Mouse (Mus musculus) Patski (cell line): Measurements from ENCODE around the gene Sfr1. TPM values are rescaled to one million over a fixed set of nuclear protein-coding genes. Genes with fewer than 3 reads are reported as not detected.

Source experiments
- ATAC-seq: fragments of 100-300 bp; one replicate; pipeline ENCODE4 v1.8.0; 2021
- CTCF ChIA-PET: fragments of 350-600 bp; sonication (Branson Sonifier 250); formaldehyde crosslinking; loops from one replicate; lab custom pipeline; 2022; ENCODE audit warnings: inconsistent platforms; lab: Charles Lee
- POLR2A ChIA-PET: fragments of 350-600 bp; sonication (Branson Sonifier 250); formaldehyde crosslinking; loops from one replicate; lab custom pipeline; 2022; ENCODE audit warnings: antibody characterized with exemption, inconsistent platforms; lab: Charles Lee
- DNase-seq: peaks from one replicate; pipeline ENCODE4 v3.0.0-alpha.2; 2011; ENCODE audit warnings: low read depth, low spot score
- H3K27me3 ChIP-seq: fragments of 371-371 bp; one replicate; pipeline ENCODE4 v1.5.1; 2021
- CTCF ChIP-seq: fragments of 100-300 bp; IDR thresholded peaks from one replicate; pipeline ENCODE4 v1.5.1; 2021
- in situ Hi-C: fragments of 300-500 bp; cut with MboI; formaldehyde crosslinking; loops from 3 replicates; pipeline ENCODE4 v1.11.1; 2018; ENCODE audit warnings: low pct_unique_long_range_greater_than_20kb, mixed read lengths
- polyA plus RNA-seq: library from polyadenylated mRNA; unstranded; gene quantifications from one replicate; pipeline ENCODE4 v1.2.3, GENCODE M21; 2021

The Sfr1 gene
- polyA plus RNA-seq, 1 experiment from 2014 or later: 130 TPM

DNA sequence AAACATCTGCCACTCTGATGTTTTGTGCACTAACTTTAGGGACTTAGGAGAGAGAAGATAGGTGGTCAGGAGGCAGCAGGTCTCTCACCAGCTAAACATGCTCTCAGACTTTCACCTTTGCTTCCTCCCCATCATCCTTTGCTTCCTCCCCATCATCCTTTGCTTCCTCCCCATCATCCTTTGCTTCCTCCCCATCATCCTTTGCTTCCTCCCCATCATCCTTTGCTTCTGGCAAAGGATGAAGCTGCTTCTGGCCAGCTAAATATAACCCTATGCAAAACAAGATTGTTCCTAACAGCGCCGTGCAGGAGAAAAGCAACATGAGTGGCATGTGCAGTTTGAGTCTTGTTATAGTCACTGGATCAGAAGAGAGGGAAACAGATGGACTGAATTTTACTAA lies 15.6 kb downstream of the Sfr1 start:
- in situ Hi-C loops: no loop called here
- H3K27me3 ChIP-seq: no peaks in the 10 kb centered on the region
- no peak for ATAC-seq
- no peak for DNase-seq
- POLR2A ChIA-PET: no interaction called here
- CTCF ChIA-PET: no interaction called here
- TF ChIP-seq CTCF: no peak

DNA sequence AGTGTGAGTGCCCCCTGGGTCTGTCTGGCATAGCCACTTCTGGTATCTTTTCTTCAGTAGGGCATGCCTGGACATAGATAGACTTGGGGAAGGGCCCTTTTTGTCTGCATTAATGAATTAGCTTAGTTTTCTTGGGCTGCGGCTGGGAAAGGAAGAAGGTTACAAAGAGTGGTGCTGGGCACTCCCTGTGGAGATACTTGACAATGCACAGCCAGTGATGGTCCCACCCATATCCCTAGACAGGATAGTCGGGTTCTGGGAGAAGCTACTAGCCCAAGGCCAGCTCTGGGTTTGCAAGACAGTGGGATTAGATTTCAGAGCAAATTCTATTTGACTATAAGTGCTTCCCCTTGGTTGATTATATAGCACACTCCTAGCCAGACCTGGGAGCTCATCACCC lies 17.5 kb downstream of the Sfr1 start:
- ATAC-seq: no peak
- no peaks in the 10 kb centered on the region for H3K27me3 ChIP-seq
- CTCF ChIA-PET: no interaction called here
- no peak for TF ChIP-seq CTCF
- in situ Hi-C loops: no loop called here
- POLR2A ChIA-PET: no interaction called here
- DNase-seq: no peak

DNA sequence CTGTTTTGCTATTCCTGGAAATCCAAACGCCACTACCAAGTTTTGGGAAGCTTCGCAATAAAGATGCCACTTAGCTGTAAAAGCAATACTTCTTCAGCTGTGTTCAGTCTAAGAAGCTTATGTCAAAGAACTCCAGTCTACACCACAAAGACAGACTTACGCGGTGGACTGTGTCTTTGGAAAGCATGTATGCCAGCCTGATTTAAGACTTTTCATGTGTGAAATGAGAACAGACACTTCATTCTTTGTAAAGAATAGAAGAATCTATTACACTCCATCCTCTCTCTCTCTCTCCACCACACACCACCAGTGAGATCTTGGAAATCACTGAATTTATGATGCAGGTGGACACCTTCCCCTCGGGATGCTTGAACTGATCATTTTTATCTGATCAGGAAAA lies 18.9 kb downstream of the Sfr1 start:
- no peak for DNase-seq
- in situ Hi-C loops: no loop called here
- ChIA-PET CTCF (no interaction called here), POLR2A (no interaction called here)
- no peaks in the 10 kb centered on the region for H3K27me3 ChIP-seq
- no peak for TF ChIP-seq CTCF
- ATAC-seq: no peak

DNA sequence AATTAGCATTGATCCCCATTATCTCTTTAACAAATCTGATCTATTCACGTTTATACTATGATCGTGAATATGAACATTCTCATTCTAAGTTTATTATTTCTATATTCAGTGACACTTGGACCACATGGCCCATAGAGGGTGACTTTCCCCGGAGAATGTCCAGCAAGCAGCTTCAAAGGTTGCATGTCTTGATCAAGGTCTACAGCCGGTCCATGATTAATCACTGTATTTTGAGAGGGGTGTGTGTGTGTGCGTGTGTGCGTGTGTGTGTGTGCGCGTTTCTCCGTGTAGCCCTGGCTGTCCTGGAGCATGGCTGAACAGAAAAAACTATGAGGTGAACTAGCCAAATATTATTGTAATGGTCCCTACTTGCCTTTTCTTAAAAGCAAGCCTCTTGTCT lies 21.0 kb downstream of the Sfr1 start:
- H3K27me3 ChIP-seq: peaks cover 3% of the 10 kb centered on the region
- ChIA-PET CTCF (interaction anchor here (0.9 kb wide), 1 partner anchor 9 kb away, joined by 4 read pairs; no protein-coding TSS in a partner anchor), POLR2A (interaction anchor here (0.6 kb wide), 1 partner anchor 148 kb away, joined by 3 read pairs; no protein-coding TSS in a partner anchor)
- no peak for TF ChIP-seq CTCF
- ATAC-seq (no peak), DNase-seq (no peak)
- in situ Hi-C loops: no loop called here

DNA sequence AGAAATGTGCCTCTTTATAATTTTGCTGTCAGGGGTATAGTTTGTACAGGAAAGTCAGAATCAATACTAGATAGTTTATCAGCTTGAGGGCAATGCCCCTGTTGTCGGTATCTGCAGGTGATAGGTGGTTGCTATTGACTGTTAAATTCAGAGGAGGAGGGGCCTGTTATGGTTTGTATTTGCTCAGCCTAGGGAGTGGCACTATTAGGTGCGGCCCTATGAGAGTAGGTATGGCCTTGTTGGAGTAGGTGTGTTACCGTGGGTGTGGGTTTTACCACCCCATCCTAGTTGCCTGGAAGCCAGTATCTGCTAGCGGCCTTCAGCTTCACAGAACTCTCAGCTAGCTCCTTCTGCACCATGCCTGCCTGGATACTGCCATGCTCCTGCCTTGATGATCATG lies 22.4 kb downstream of the Sfr1 start:
- no peak for ATAC-seq
- DNase-seq: no peak
- peaks cover 6% of the 10 kb centered on the region for H3K27me3 ChIP-seq
- ChIA-PET POLR2A (interaction anchor here (0.6 to 1.0 kb wide), 2 partner anchors 10 to 137 kb away, joined by 3 read pairs; no protein-coding TSS in a partner anchor), CTCF (no interaction called here)
- no peak for TF ChIP-seq CTCF
- in situ Hi-C loops: no loop called here

DNA sequence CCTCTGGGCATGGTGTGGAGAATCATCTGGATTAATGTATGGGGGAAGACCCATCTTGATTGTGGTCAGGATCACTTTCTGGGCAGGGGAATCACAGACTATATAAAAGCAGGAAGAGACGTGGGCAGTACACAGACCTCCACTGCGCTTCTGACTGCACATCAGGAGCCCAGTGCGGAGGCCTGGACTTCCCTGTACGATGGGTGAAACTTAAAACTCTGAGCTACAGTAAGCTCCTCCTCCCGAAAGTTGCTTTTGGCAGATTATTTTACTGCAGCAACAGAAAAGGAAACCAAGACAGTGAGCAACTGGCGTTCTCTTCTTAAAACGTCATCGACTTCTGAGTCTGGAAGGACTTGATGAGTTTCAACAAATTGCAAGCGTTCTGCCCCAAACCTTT lies 23.4 kb downstream of the Sfr1 start:
- DNase-seq (no peak), ATAC-seq (no peak)
- POLR2A ChIA-PET: no interaction called here
- CTCF ChIA-PET: no interaction called here
- in situ Hi-C loops: no loop called here
- no peak for TF ChIP-seq CTCF
- peaks cover 6% of the 10 kb centered on the region for H3K27me3 ChIP-seq

DNA sequence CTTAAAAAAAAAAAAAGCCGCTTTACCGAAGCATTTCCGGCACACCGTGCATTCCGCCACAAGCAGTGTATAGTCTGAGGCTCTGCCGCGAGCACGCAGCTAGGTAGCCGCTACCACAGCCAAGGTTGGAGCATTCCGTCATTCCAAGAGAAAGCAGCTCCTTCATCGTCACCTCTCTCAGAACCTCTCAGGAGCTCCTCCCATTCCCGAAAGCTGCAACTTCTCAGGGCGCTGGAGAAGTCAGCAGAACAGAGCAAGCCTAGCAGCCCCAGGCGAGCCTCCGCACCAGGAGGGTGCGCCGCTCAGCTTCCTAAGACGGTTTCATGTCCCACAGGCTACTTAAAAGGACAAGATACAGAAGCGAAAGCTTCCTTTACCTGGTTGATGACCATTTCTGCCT lies 24.1 kb downstream of the Sfr1 start:
- peaks cover 8% of the 10 kb centered on the region for H3K27me3 ChIP-seq
- CTCF ChIA-PET: no interaction called here
- ATAC-seq (no peak), DNase-seq (no peak)
- POLR2A ChIA-PET: no interaction called here
- no peak for TF ChIP-seq CTCF
- in situ Hi-C loops: no loop called here

DNA sequence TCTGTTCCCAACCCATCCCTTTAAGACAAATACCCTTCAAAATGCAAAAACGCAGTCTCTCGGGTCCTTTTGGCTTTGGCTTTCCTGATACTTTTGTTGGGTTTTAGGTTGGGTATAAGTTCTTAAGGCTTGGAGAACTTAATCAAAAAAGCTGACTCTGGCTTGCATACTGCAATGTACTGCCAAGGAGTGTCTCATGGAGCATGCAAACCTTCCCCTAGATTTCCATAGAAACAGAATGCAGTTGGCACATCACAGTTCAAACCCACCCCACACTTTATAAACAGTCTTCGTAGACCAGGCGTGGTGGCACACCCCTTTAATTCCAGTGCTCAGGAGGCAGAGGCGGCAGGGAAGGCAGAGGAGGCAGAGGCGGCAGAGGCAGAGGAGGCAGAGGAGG lies 46.4 kb downstream of the Sfr1 start:
- in situ Hi-C loops: no loop called here
- H3K27me3 ChIP-seq: peaks cover 49% of the 10 kb centered on the region
- ChIA-PET CTCF (interaction anchor here (1.2 kb wide), 1 partner anchor 9 kb away, joined by 4 read pairs; no protein-coding TSS in a partner anchor), POLR2A (interaction anchor here (0.6 kb wide), 1 partner anchor 272 kb away, joined by 3 read pairs; no protein-coding TSS in a partner anchor)
- DNase-seq: no peak
- no peak for ATAC-seq
- no peak for TF ChIP-seq CTCF

DNA sequence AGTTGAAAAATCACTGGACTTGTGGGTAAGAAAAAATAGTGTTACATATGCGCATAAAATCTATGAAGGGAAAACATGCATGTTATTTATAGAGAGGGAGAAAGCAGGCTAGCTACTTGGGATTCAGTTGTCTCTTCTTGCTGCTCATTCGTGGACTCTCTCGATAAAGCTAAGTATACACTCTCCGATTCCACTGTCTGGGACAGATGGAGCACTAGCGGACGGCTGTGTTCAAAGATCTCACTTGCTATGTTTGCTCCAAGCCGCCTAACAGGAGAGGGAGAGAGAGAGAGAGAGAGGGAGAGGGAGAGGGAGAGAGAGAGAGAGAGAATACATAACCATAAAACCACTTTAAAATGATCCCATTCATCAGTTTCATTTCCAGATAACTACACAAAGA lies 48.7 kb downstream of the Sfr1 start:
- TF ChIP-seq CTCF: no peak
- ChIA-PET CTCF (no interaction called here), POLR2A (interaction anchor here (0.6 kb wide), 1 partner anchor 162 kb away, joined by 3 read pairs; no protein-coding TSS in a partner anchor)
- H3K27me3 ChIP-seq: peaks cover 57% of the 10 kb centered on the region
- DNase-seq: no peak
- ATAC-seq: no peak
- in situ Hi-C loops: no loop called here

DNA sequence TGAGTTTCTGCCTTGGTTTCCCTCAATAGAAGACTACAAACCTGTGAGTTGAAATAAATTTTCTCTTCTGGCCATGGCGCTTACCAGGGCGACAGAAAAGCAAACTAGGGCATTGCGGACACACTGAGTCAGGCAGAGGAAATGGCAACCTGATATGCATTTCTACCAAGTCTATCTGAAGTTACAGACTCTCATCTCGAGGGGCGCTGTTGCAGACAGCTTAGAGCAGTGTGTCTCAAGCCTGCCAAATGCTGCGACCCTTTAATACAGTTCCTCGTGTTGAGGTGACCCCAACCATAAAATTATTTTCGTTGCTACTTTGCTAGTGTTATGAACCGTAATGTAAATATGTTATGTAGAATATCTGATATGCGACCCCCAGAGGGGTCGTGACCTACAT lies 49.5 kb downstream of the Sfr1 start:
- in situ Hi-C loops: no loop called here
- ATAC-seq (no peak), DNase-seq (no peak)
- TF ChIP-seq CTCF: no peak
- POLR2A ChIA-PET: no interaction called here
- peaks cover 54% of the 10 kb centered on the region for H3K27me3 ChIP-seq
- CTCF ChIA-PET: no interaction called here

DNA sequence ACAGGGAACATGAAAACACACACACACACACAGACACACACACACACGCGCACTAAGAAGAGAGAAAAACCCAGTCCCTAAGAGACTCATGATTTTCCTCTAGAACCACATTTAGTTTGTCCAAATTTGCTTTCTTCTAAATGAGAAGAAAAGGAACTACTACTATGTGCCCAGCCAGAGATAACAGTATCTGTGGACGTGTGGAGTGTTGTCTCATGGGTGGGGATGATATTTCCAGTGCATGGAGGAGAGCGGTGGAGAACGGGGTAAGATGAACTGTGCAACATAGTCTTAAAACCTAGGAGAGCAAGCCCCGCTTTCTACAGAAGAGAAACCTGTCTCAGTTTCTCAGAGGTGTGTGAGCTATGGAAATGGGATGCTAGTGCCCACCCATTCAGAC lies 52.4 kb downstream of the Sfr1 start:
- H3K27me3 ChIP-seq: peaks cover 53% of the 10 kb centered on the region
- CTCF ChIA-PET: no interaction called here
- no peak for ATAC-seq
- no peak for TF ChIP-seq CTCF
- in situ Hi-C loops: no loop called here
- no peak for DNase-seq
- POLR2A ChIA-PET: no interaction called here

Other genes with a start within 250 kb of the Sfr1 start
- gene Stn1, start 194.2 kb upstream of the Sfr1 start, polyA plus RNA-seq: 18.3 TPM
- 50.5 TPM for gene Slk, start 152.0 kb upstream of the Sfr1 start, polyA plus RNA-seq
- gene Col17a1, start 39.6 kb upstream of the Sfr1 start, polyA plus RNA-seq: 0.03 TPM
- gene Gsto1, start 123.3 kb downstream of the Sfr1 start, polyA plus RNA-seq: 86.5 TPM
- 2.0 TPM for gene Gsto2, start 133.9 kb downstream of the Sfr1 start, polyA plus RNA-seq
- 0.21 TPM for gene Cfap43, start 187.6 kb downstream of the Sfr1 start, polyA plus RNA-seq
- 16.8 TPM for gene Itprip, start 187.6 kb downstream of the Sfr1 start, polyA plus RNA-seq
- not detected for gene Cfap58, start 206.0 kb downstream of the Sfr1 start, polyA plus RNA-seq